Mouse (Mus musculus) E14TG2a.4 (cell line): Measurements from ENCODE around the gene Slco1a4.

Experiments
- H3K27me3 ChIP-seq: 2 replicates; pipeline ENCODE4 v1.6.1; 2014; ENCODE audit warnings: low read length, control low read depth; ENCODE audit not compliant: insufficient read depth
- H3K36me3 ChIP-seq: 2 replicates; pipeline ENCODE4 v1.6.1; 2014; ENCODE audit warnings: low read length, control low read depth; ENCODE audit not compliant: insufficient read depth
- H3K4me1 ChIP-seq: replicated peaks from 2 replicates; pipeline ENCODE4 v1.6.1; 2014; ENCODE audit warnings: low read depth, low read length, control low read depth
- H3K4me3 ChIP-seq: replicated peaks from 2 replicates; pipeline ENCODE4 v1.5.1; 2014; ENCODE audit warnings: mild to moderate bottlenecking, low read length
- H3K9me3 ChIP-seq: 2 replicates; pipeline ENCODE4 v1.6.1; 2014; ENCODE audit warnings: low read length, control low read depth
- CTCF ChIP-seq: conservative IDR thresholded peaks from 2 replicates; pipeline ENCODE4 v1.5.1; 2014; ENCODE audit warnings: low read length
- NANOG ChIP-seq: IDR thresholded peaks from 2 replicates; pipeline ENCODE4 v1.6.1; 2014; ENCODE audit warnings: borderline replicate concordance, low read length, mixed read lengths
- POU5F1 ChIP-seq: IDR thresholded peaks from 2 replicates; pipeline ENCODE4 v1.6.1; 2014; ENCODE audit warnings: low read length, borderline replicate concordance

The Slco1a4 gene

GRCm38 (mm10) chr6:141857735-141858531 is 1.9 kb upstream of the Slco1a4 start:
- no peak overlapping the region for H3K4me3 ChIP-seq
- TF ChIP-seq NANOG (no peak), POU5F1 (no peak), CTCF (no peak)

GRCm38 (mm10) chr6:141853616-141854015 is 2.4 kb downstream of the Slco1a4 start:
- H3K9me3 ChIP-seq: no peaks in the 10 kb centered on the region
- H3K27me3 ChIP-seq: no peaks in the 10 kb centered on the region
- TF ChIP-seq CTCF (no peak), POU5F1 (no peak), NANOG (no peak)

More at GRCm38 (mm10) chr6:141857735-141858531, 1.9 kb upstream of the Slco1a4 start:
- H3K27me3 ChIP-seq: no peaks in the 10 kb centered on the region
- no peaks in the 10 kb centered on the region for H3K36me3 ChIP-seq
- no peaks in the 10 kb centered on the region for H3K4me1 ChIP-seq
- no peaks in the 10 kb centered on the region for H3K9me3 ChIP-seq

GRCm38 (mm10) chr6:141849051-141849450 is 6.9 kb downstream of the Slco1a4 start:
- Histone ChIP-seq H3K27me3 (no peaks in the 10 kb centered on the region), H3K9me3 (no peaks in the 10 kb centered on the region), H3K4me1 (peaks cover 6% of the 10 kb centered on the region; the same call in 1 of the 2 replicates), H3K4me3 (no peak overlapping the region), H3K36me3 (no peaks in the 10 kb centered on the region)
- no peak for TF ChIP-seq NANOG
- TF ChIP-seq POU5F1: no peak
- TF ChIP-seq CTCF: no peak

More at GRCm38 (mm10) chr6:141853616-141854015, 2.4 kb downstream of the Slco1a4 start:
- Histone ChIP-seq H3K4me1 (peaks cover 6% of the 10 kb centered on the region; the same call in 1 of the 2 replicates), H3K4me3 (no peak overlapping the region), H3K36me3 (no peaks in the 10 kb centered on the region)

GRCm38 (mm10) chr6:141797837-141798236 is 58.2 kb downstream of the Slco1a4 start:
- Histone ChIP-seq H3K9me3 (no peaks in the 10 kb centered on the region), H3K4me3 (no peak overlapping the region), H3K36me3 (no peaks in the 10 kb centered on the region), H3K27me3 (no peaks in the 10 kb centered on the region), H3K4me1 (no peaks in the 10 kb centered on the region)
- TF ChIP-seq CTCF (peak; percentile 49), NANOG (no peak)

GRCm38 (mm10) chr6:141774476-141774875 is 81.5 kb downstream of the Slco1a4 start:
- Histone ChIP-seq H3K4me3 (no peak overlapping the region), H3K9me3 (peaks cover 18% of the 10 kb centered on the region), H3K4me1 (0 out of 2 replicates have a peak, but pooled peaks cover 4% of the 10 kb centered on the region), H3K27me3 (no peaks in the 10 kb centered on the region), H3K36me3 (no peaks in the 10 kb centered on the region)
- TF ChIP-seq POU5F1 (no peak), NANOG (no peak), CTCF (no peak)

- Histone ChIP-seq H3K9me3 (peaks cover 18% of the 10 kb centered on the region), H3K4me3 (no peak within 1 kb of the TSS), H3K4me1 (0 out of 2 replicates have a peak, but pooled peaks cover 4% of the 10 kb centered on the region), H3K27me3 (no peaks in the 10 kb centered on the region), H3K36me3 (no peaks in the 10 kb centered on the region)
- TF ChIP-seq NANOG (no peak), CTCF (no peak), POU5F1 (no peak)
These were observed 82.3 kb downstream of the Slco1a4 start, which contains the start of gene Gm5724 for GRCm38 (mm10) chr6:141773710-141774109. TSS of gene Gm5724 (minus strand) at chr6:141773810.
